Mouse (Mus musculus): ENCODE measurements around the gene Il33. TPM values are rescaled to one million over a fixed set of nuclear protein-coding genes. Genes with fewer than 3 reads are reported as not detected.
"Not testable (repeated sequence)": the region's sequence is repeated elsewhere in the genome, so short reads cannot be mapped to it uniquely, and the experiment has no call there.

Gene Il33
- polyA plus RNA-seq, 1 experiment, result 2.1 TPM

DNA sequence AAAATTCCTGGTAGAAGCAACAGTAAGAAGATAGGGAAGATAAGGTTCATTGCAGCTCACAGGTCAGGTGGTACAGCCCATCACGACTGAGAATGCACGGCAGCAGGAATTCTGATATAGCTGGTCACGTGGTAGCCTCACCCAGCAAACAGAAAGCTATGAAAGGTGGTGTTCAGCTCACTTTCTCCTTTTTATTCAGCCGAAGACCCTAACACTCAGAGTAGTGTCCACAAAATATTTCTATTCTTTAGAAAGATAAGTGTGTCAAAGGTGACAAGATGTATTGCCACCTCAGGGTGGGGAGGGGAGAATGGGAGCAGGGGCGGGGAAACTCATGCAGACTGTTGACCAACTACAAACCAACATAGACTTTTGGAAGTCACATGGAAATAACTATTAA, 19.5 kb downstream of the Il33 start:
- TF ChIP-seq CTCF (IDR thresholded peaks at IDR 0.05; ENCODE audit: control insufficient read depth, insufficient read depth, low read length) (no peak), POLR2A (IDR thresholded peaks at IDR 0.05; ENCODE audit: borderline replicate concordance, control insufficient read depth, low read depth, low read length) (no peak)
- H3K4me1 ChIP-seq (ENCODE audit: control insufficient read depth, insufficient read depth, low read length), result peaks cover 2% of the 10 kb centered on the region
- no peak overlapping the region for H3K4me3 ChIP-seq (replicated peaks; ENCODE audit: control insufficient read depth, low read depth, low read length)
- 82% methylated on average over 5 of the region's 5 CpGs for WGBS
- H3K27ac ChIP-seq (ENCODE audit: control insufficient read depth, insufficient read depth, low read depth, low read length, poor library complexity), result no peak overlapping the region

- not testable (repeated sequence) for H3K27ac ChIP-seq (ENCODE audit: control insufficient read depth, insufficient read depth, low read depth, low read length, poor library complexity); H3K4me1 ChIP-seq (ENCODE audit: control insufficient read depth, insufficient read depth, low read length); H3K4me3 ChIP-seq (replicated peaks; ENCODE audit: control insufficient read depth, low read depth, low read length)
- 82% methylated on average over 4 of the region's 4 CpGs for WGBS
Measured at GRCm38 (mm10) chr19:29944935-29945334, 20.0 kb downstream of the Il33 start.

DNA sequence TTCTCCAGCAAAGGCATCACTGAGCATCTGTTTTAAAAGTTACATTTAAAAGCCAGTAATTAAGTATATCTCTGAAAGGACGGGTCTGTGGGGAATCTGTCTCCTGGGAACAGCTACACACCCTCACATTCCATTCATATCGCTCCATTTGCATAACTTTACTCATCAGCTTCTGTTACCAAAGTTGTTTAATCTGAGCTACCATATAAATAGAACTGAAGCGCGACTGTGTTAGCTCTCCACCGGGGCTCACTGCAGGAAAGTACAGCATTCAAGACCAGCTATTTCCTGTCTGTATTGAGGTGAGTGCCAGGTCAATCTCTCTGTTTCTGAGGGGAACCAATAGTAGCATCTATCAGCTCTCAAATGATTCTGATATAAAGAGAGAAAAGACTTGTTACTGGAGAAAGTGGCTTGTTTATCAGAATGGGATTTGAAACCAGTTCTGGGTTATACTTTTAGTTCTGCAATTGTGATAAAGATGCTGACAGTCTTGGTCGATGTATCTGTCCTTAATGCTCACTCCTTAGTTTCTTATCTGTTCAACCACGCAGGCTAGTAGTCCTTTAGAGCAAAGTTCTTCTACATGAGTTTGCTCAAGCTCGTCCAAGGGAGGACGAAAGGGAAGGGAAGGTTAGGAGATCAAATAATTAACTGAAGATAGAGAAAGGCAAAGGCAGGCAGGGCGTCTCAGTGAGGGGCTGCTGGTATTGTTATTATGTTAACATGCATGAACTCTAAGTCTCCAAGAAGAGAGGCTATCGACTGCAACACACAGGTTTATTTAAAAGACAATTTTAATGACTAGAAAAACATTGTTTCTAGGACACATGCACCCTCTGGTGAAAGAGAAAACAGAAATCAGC, 20.9 kb downstream of the Il33 start:
- no peak for TF ChIP-seq CTCF (IDR thresholded peaks at IDR 0.05; ENCODE audit: control insufficient read depth, insufficient read depth, low read length)
- no peak for TF ChIP-seq POLR2A (IDR thresholded peaks at IDR 0.05; ENCODE audit: borderline replicate concordance, control insufficient read depth, low read depth, low read length)
- Histone ChIP-seq H3K27ac (ENCODE audit: control insufficient read depth, insufficient read depth, low read depth, low read length, poor library complexity) (no peak overlapping the region), H3K4me1 (ENCODE audit: control insufficient read depth, insufficient read depth, low read length) (no peaks in the 10 kb centered on the region; the same call in 1 of the 2 replicates), H3K4me3 (replicated peaks; ENCODE audit: control insufficient read depth, low read depth, low read length) (no peak overlapping the region)
- 11% methylated on average over 11 of the region's 11 CpGs for WGBS

- TF ChIP-seq CTCF (IDR thresholded peaks at IDR 0.05; ENCODE audit: control insufficient read depth, insufficient read depth, low read length), result no peak
- no peak for TF ChIP-seq POLR2A (IDR thresholded peaks at IDR 0.05; ENCODE audit: borderline replicate concordance, control insufficient read depth, low read depth, low read length)
- no peaks in the 10 kb centered on the region for H3K4me1 ChIP-seq (ENCODE audit: control insufficient read depth, insufficient read depth, low read length)
- H3K4me3 ChIP-seq (replicated peaks; ENCODE audit: control insufficient read depth, low read depth, low read length), result no peak overlapping the region
- no peak overlapping the region for H3K27ac ChIP-seq (ENCODE audit: control insufficient read depth, insufficient read depth, low read depth, low read length, poor library complexity)
Measured at GRCm38 (mm10) chr19:29946423-29946716, 21.5 kb downstream of the Il33 start.

GRCm38 (mm10) chr19:29947056-29947455, 22.1 kb downstream of the Il33 start:
- Histone ChIP-seq H3K4me1 (ENCODE audit: control insufficient read depth, insufficient read depth, low read length) (no peaks in the 10 kb centered on the region), H3K4me3 (replicated peaks; ENCODE audit: control insufficient read depth, low read depth, low read length) (no peak overlapping the region), H3K27ac (ENCODE audit: control insufficient read depth, insufficient read depth, low read depth, low read length, poor library complexity) (no peak overlapping the region)
- whole genome bisulfite sequencing, result 85% methylated on average over 9 of the region's 9 CpGs
- TF ChIP-seq POLR2A (IDR thresholded peaks at IDR 0.05; ENCODE audit: borderline replicate concordance, control insufficient read depth, low read depth, low read length), result no peak
- no peak for TF ChIP-seq CTCF (IDR thresholded peaks at IDR 0.05; ENCODE audit: control insufficient read depth, insufficient read depth, low read length)

DNA sequence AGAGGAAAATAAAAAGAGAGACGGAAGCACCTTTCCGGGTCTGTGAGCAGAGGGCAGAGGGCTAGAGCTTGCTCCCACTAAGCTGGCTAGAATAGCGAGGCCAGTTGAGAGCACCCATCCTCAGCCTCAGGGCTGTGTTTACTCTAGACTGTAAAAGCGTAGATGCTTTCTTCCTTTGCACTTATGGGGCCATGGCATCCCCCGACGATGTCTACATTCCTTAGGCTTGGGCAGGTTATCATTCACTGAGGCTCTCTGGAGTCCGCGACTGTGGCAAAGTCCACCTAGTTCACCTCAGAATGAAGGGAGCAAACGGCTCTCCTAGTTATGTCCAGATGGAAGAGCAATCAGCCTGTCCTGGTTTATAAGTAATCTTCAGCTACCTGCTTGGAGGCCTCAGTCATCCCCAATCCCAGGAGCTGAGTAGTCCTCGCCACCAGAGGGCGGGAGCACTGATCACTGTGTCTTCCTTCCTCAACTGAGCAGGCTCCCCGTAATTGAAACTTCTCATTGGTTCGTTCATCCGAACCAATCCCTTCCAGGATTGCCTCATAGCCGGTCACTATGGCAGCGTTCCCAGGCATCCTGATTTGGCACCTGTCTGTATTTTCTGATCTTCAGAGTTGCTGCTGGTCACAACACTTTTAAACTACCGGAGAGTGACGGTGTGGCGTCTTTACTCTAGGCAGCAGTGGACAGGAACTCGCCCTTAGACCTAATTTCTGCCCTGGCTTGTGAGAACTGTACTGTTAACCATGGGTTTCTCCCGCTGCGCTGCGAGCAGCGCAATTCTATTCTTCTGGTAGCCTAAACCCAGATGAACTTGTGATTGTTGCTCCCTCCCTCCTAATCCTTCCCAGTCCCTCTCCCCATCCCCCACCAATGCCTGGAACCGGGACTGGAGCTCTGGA, 23.2 kb downstream of the Il33 start:
- WGBS, result 29% methylated on average over 25 of the region's 25 CpGs
- H3K4me1 ChIP-seq (ENCODE audit: control insufficient read depth, insufficient read depth, low read length), result no peaks in the 10 kb centered on the region
- no peak overlapping the region for H3K27ac ChIP-seq (ENCODE audit: control insufficient read depth, insufficient read depth, low read depth, low read length, poor library complexity)
- H3K4me3 ChIP-seq (replicated peaks; ENCODE audit: control insufficient read depth, low read depth, low read length), result peak overlapping the region; percentile 38
- TF ChIP-seq CTCF (IDR thresholded peaks at IDR 0.05; ENCODE audit: control insufficient read depth, insufficient read depth, low read length), result peak; percentile 70
- TF ChIP-seq POLR2A (IDR thresholded peaks at IDR 0.05; ENCODE audit: borderline replicate concordance, control insufficient read depth, low read depth, low read length), result no peak

DNA sequence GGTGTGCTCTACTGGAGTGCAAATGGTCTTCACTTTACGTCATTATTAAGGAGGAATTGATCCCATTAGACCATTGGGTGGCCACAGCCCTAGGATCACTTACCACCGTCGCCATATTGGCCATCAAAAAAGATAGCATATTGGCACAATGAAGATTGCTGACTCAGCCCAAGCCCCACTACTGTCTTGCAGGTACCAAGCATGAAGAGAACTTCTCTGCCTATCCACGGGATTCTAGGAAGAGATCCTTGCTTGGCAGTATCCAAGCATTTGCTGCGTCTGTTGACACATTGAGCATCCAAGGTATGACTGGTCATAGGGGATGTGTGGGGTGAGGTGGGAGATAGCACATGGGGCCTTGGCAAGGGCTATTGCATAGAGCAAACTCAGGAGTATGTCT, 27.6 kb downstream of the Il33 start:
- H3K4me3 ChIP-seq (replicated peaks; ENCODE audit: control insufficient read depth, low read depth, low read length), result no peak overlapping the region
- TF ChIP-seq POLR2A (IDR thresholded peaks at IDR 0.05; ENCODE audit: borderline replicate concordance, control insufficient read depth, low read depth, low read length) (no peak), CTCF (IDR thresholded peaks at IDR 0.05; ENCODE audit: control insufficient read depth, insufficient read depth, low read length) (no peak)
- no peaks in the 10 kb centered on the region for H3K4me1 ChIP-seq (ENCODE audit: control insufficient read depth, insufficient read depth, low read length)
- WGBS, result 78% methylated on average over 5 of the region's 5 CpGs
- H3K27ac ChIP-seq (ENCODE audit: control insufficient read depth, insufficient read depth, low read depth, low read length, poor library complexity), result no peak overlapping the region

- WGBS, result 31% methylated on average over 3 of the region's 3 CpGs
Measured at GRCm38 (mm10) chr19:29953833-29954232, 28.9 kb downstream of the Il33 start.

More at GRCm38 (mm10) chr19:29953833-29954232, 28.9 kb downstream of the Il33 start:
- no peak for TF ChIP-seq POLR2A (IDR thresholded peaks at IDR 0.05; ENCODE audit: borderline replicate concordance, control insufficient read depth, low read depth, low read length)
- no peak for TF ChIP-seq CTCF (IDR thresholded peaks at IDR 0.05; ENCODE audit: control insufficient read depth, insufficient read depth, low read length)
- Histone ChIP-seq H3K4me1 (ENCODE audit: control insufficient read depth, insufficient read depth, low read length) (no peaks in the 10 kb centered on the region), H3K4me3 (replicated peaks; ENCODE audit: control insufficient read depth, low read depth, low read length) (no peak overlapping the region), H3K27ac (ENCODE audit: control insufficient read depth, insufficient read depth, low read depth, low read length, poor library complexity) (no peak overlapping the region)
